Mouse (Mus musculus) C2C12 (cell line): ENCODE measurements around the gene Vash2. TPM values are rescaled to one million over a fixed set of nuclear protein-coding genes. Genes with fewer than 3 reads are reported as not detected.

Source experiments
- H3K27me3 ChIP-seq: one replicate; pipeline ENCODE4 v1.6.1; 2011; ENCODE audit not compliant: control insufficient read depth, insufficient read depth, insufficient read length
- H3K36me3 ChIP-seq: one replicate; pipeline ENCODE4 v1.6.1; 2011; ENCODE audit not compliant: control insufficient read depth, insufficient read depth
- H3K4me3 ChIP-seq: one replicate; pipeline ENCODE4 v1.5.1; 2011; ENCODE audit warnings: mild to moderate bottlenecking, control low read depth; ENCODE audit not compliant: poor library complexity, insufficient read depth, severe bottlenecking
- H3K79me2 ChIP-seq: one replicate; pipeline ENCODE4 v1.6.1; 2011; ENCODE audit not compliant: control insufficient read depth, insufficient read depth
- H3K79me3 ChIP-seq: one replicate; pipeline ENCODE4 v1.6.1; 2011; ENCODE audit warnings: low read depth, control low read depth
- H3ac ChIP-seq: one replicate; pipeline ENCODE3; 2011; ENCODE audit warnings: low read depth; ENCODE audit not compliant: control insufficient read depth, insufficient read length
- CEBPB ChIP-seq: IDR thresholded peaks from one replicate; pipeline ENCODE4 v1.6.1; 2011; ENCODE audit warnings: low read depth, mild to moderate bottlenecking, control low read depth, moderate library complexity
- CTCF ChIP-seq: IDR thresholded peaks from one replicate; pipeline ENCODE4 v1.5.1; 2011; ENCODE audit not compliant: control insufficient read depth, insufficient read depth, insufficient read length
- FOSL1 ChIP-seq: IDR thresholded peaks from one replicate; pipeline ENCODE4 v1.8.0; 2011; ENCODE audit warnings: mild to moderate bottlenecking, low read length; ENCODE audit not compliant: poor library complexity, insufficient read depth, severe bottlenecking
- MAX ChIP-seq: IDR thresholded peaks from one replicate; pipeline ENCODE4 v1.6.1; 2011; ENCODE audit warnings: mild to moderate bottlenecking, control low read depth
- MYOD1 ChIP-seq: IDR thresholded peaks from one replicate; pipeline ENCODE4 v1.6.1; 2011; ENCODE audit warnings: low read depth; ENCODE audit not compliant: control insufficient read depth, insufficient read length
- MYOG ChIP-seq: IDR thresholded peaks from one replicate; pipeline ENCODE4 v1.6.1; 2011; ENCODE audit not compliant: control insufficient read depth, insufficient read length; ENCODE audit errors: extremely low read depth
- USF1 ChIP-seq: IDR thresholded peaks from one replicate; pipeline ENCODE4 v1.6.1; 2011; ENCODE audit warnings: low read depth, mild to moderate bottlenecking, control low read depth, moderate library complexity
- polyA plus RNA-seq: library from polyadenylated mRNA; unstranded; fragments of >200 nt; fragmentation: generic; extraction: Trizol; gene quantifications from one replicate; pipeline ENCODE4 v1.2.1, GENCODE M21; 2012; ENCODE audit warnings: missing spikeins

Vash2 gene
- polyA plus RNA-seq, 1 experiment: 15.6 TPM

DNA sequence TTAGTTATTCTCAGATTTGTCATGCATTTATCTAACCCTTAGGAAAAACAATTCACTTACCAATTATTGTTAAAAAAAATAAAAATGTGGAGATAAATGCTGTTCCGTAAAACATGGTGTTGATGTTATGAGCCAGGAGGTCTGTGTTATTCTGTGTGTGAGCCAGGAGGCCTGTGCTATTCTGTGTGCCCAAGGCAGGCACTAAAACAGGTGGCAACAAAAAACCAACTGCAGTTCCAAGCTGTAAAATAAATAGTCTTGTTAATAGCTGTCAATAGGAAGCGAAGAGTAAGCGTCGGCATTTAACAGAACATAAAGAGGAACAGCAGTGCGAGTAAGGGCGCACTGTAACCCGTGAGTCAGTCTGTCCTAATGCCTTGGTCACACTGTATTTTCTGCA is 41.9 kb upstream of the Vash2 start:
- no peak for TF ChIP-seq USF1
- no peak for TF ChIP-seq MYOD1
- peaks cover 23% of the 10 kb centered on the region for H3K79me3 ChIP-seq
- H3ac ChIP-seq: no peak overlapping the region

GRCm38 (mm10) chr1:191020217-191020924 is 41.3 kb upstream of the Vash2 start:
- Histone ChIP-seq H3K79me3 (peaks cover 21% of the 10 kb centered on the region), H3K79me2 (peaks cover 46% of the 10 kb centered on the region), H3K4me3 (no peak overlapping the region), H3K36me3 (peaks cover 30% of the 10 kb centered on the region), H3K27me3 (no peaks in the 10 kb centered on the region), H3ac (no peak overlapping the region)
- TF ChIP-seq USF1 (no peak), MYOG (no peak), CTCF (no peak), FOSL1 (no peak), MYOD1 (no peak)

More for the DNA sequence above, 41.9 kb upstream of the Vash2 start:
- Histone ChIP-seq H3K36me3 (peaks cover 28% of the 10 kb centered on the region), H3K27me3 (no peaks in the 10 kb centered on the region), H3K4me3 (no peak overlapping the region), H3K79me2 (peaks cover 50% of the 10 kb centered on the region)

DNA sequence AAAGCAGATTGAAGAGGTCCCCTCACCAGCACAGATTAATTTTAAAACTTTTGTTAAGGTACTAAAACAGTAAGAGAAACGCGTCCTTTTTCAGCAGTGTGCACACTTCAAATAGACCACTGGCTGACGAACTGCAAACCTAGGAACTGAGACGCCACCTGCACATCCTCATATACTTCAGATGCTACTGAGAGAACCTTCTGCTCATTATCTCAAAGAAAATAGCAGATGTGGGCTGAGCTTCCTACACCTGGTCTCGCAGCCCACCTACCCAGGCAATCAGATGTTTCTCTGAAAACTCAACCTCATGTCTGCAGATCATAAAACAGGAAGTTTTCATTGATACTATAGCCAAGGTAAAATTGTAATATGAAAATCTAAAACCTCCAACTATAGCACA is 40.7 kb upstream of the Vash2 start:
- no peak for TF ChIP-seq CEBPB
- Histone ChIP-seq H3K79me2 (peaks cover 40% of the 10 kb centered on the region), H3K27me3 (no peaks in the 10 kb centered on the region), H3ac (no peak overlapping the region), H3K4me3 (no peak overlapping the region), H3K79me3 (peaks cover 16% of the 10 kb centered on the region), H3K36me3 (peaks cover 35% of the 10 kb centered on the region)

DNA sequence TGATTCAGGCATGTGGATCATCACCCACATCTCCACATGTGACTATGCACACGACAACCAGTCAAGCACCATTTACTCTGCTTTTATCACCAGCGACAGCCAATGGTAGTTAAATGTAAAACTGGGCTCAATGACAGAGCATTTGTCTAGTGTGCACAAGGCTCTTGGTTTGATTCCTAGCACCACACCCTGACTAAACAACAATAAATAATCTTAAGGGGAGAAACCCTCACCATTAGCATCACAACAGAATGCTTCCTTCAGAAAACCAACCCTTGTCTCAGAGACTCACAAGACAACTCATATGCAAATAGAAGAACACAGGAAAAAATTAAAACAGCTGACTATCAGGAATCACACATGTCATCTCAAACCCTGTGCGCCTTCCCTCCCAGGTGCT is 35.2 kb upstream of the Vash2 start:
- Histone ChIP-seq H3K79me3 (no peaks in the 10 kb centered on the region), H3K27me3 (no peaks in the 10 kb centered on the region), H3K79me2 (peaks cover 7% of the 10 kb centered on the region), H3K4me3 (no peak overlapping the region), H3ac (no peak overlapping the region), H3K36me3 (peaks cover 52% of the 10 kb centered on the region)
- TF ChIP-seq FOSL1 (no peak), MYOD1 (no peak), USF1 (no peak), MAX (no peak), CEBPB (no peak), CTCF (no peak), MYOG (no peak)

DNA sequence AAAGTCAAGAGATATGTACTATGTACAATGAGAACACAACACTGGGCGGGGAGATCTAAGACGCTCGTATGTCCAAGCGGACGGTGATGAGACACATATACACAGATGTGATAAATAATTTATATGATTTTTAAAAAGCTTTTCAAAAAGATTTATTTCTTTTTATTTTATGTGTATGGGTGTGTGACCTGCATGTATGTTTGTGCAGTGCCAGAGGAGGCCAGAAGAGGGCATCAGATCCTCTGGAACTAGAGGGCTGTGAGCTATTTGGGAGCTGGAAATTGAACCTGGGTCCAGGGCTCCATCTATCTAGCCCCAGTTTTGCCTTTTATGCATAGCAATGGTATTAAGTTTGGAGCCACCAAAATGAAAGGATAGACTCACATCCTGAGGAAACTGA is 29.6 kb upstream of the Vash2 start:
- no peak overlapping the region for H3ac ChIP-seq
- no peaks in the 10 kb centered on the region for H3K79me3 ChIP-seq
- no peaks in the 10 kb centered on the region for H3K27me3 ChIP-seq
- TF ChIP-seq CEBPB (no peak), MYOG (no peak), MAX (no peak), MYOD1 (no peak), CTCF (no peak), USF1 (no peak)
- H3K79me2 ChIP-seq: no peaks in the 10 kb centered on the region
- peaks cover 80% of the 10 kb centered on the region for H3K36me3 ChIP-seq
- no peak overlapping the region for H3K4me3 ChIP-seq

GRCm38 (mm10) chr1:191002201-191002600 is 23.1 kb upstream of the Vash2 start:
- no peak overlapping the region for H3K4me3 ChIP-seq
- H3K36me3 ChIP-seq: peaks cover 44% of the 10 kb centered on the region
- no peaks in the 10 kb centered on the region for H3K27me3 ChIP-seq
- no peaks in the 10 kb centered on the region for H3K79me3 ChIP-seq
- no peaks in the 10 kb centered on the region for H3K79me2 ChIP-seq
- no peak for TF ChIP-seq CTCF
- no peak for TF ChIP-seq MYOD1
- no peak for TF ChIP-seq MAX
- no peak for TF ChIP-seq USF1
- no peak for TF ChIP-seq FOSL1
- no peak for TF ChIP-seq CEBPB
- H3ac ChIP-seq: no peak overlapping the region
